Mouse (Mus musculus) liver, postnatal 0 days (tissue): ENCODE results near the gene Cwh43. TPM values are rescaled to one million over a fixed set of nuclear protein-coding genes. Genes with fewer than 3 reads are reported as not detected.
A peak's percentile ranks its signal among the peaks of the same experiment; 100 is the strongest.

Experiments
- ATAC-seq: fragments of 200-750 bp; cut with Nextera tagmentation; 2 replicates; pipeline ENCODE4 v1.8.0; 2017; ENCODE audit warnings: mild to moderate bottlenecking, moderate library complexity
- DNase-seq: peaks from one replicate; pipeline ENCODE4 v3.0.0-alpha.2; 2016
- H3K27ac ChIP-seq: fragments of 300-500 bp; sonication (generic); 2 replicates; pipeline ENCODE4 v1.5.1; 2014; ENCODE audit warnings: antibody characterized with exemption, moderate library complexity, mild to moderate bottlenecking, low read depth
- H3K27me3 ChIP-seq: fragments of 300-500 bp; sonication (generic); 2 replicates; pipeline ENCODE4 v1.6.1; 2014; ENCODE audit warnings: low read length, control low read depth, mixed read lengths; ENCODE audit not compliant: insufficient read depth
- H3K36me3 ChIP-seq: fragments of 300-500 bp; sonication (generic); replicated peaks from 2 replicates; pipeline ENCODE4 v1.6.1; 2014; ENCODE audit warnings: mild to moderate bottlenecking, control low read depth, low read length, moderate library complexity, mixed read lengths; ENCODE audit not compliant: insufficient read depth
- H3K4me1 ChIP-seq: fragments of 300-500 bp; sonication (generic); 2 replicates; pipeline ENCODE4 v1.6.1; 2014; ENCODE audit warnings: antibody characterized with exemption, mild to moderate bottlenecking, control low read depth; ENCODE audit not compliant: insufficient read depth
- H3K4me2 ChIP-seq: fragments of 300-500 bp; sonication (generic); 2 replicates; pipeline ENCODE4 v1.6.1; 2014; ENCODE audit warnings: low read depth, mild to moderate bottlenecking, low read length, moderate library complexity, mixed read lengths
- H3K4me3 ChIP-seq: fragments of 300-500 bp; sonication (generic); 2 replicates; pipeline ENCODE4 v1.5.1; 2014; ENCODE audit warnings: low read depth, low read length
- H3K9ac ChIP-seq: fragments of 300-500 bp; sonication (generic); replicated peaks from 2 replicates; pipeline ENCODE4 v1.6.1; 2014; ENCODE audit warnings: mild to moderate bottlenecking, moderate library complexity
- H3K9me3 ChIP-seq: fragments of 300-500 bp; sonication (generic); 2 replicates; pipeline ENCODE4 v1.6.1; 2016; ENCODE audit warnings: mild to moderate bottlenecking, control low read depth, low read length, mixed read lengths
- CTCF ChIP-seq: sonication (generic); IDR thresholded peaks from 2 replicates; pipeline ENCODE4 v1.5.1; 2016; ENCODE audit warnings: antibody characterized with exemption, low read depth
- EP300 ChIP-seq: IDR thresholded peaks from 2 replicates; pipeline ENCODE4 v1.6.1; 2016; ENCODE audit warnings: antibody characterized with exemption, low read depth, mild to moderate bottlenecking
- WGBS: fragments of 180-500 bp; shearing (Covaris S2); extraction: QIAGEN DNeasy Blood & Tissue Kit; methylation state at CpG from one replicate; pipeline ENCODE4 v1.1.7; 2014; ENCODE audit not compliant: insufficient replicate concordance; 5-methylcytosine and 5-hydroxymethylcytosine counted together
- polyA plus RNA-seq: library from polyadenylated mRNA; unstranded; fragments of >200 nt; fragmentation: Nextera tagmentation; extraction: Ambion mirVana; gene quantifications from 2 replicates; pipeline ENCODE4 v1.2.1, GENCODE M21; 2015

Gene Cwh43
- polyA plus RNA-seq, 1 experiment from 2014 or later: not detected

DNA sequence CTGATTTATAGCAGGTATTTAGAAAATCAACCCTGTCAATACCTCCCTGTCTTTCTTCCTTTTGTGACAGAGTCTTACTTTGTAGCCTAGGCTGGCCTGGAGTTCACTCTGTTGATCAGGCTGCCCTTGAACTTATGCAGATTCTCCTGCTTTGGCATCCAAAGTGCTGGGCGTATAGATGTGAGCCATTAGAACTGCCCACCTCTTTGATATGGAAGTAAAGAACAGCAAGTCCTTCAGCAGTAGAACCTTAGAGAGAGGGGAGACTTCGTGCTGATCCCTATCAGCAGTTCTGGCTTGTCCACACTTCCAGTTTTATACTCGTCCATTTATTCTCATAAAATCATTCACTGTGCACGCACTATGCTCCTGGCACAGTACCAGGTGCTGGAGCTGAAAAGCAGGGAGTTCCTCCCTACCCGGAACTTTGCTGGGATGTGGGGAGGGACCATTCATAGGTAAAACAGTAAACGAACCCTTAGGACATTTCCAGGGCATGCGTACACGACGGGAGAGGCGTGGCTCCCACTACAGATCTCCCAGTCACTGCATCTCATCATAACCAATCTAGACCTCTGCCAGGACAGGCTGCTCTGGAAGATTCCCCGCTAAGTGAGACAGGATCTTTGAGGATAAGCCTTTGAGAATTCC is 13.3 kb downstream of the Cwh43 start:
- Histone ChIP-seq H3K4me2 (no peak overlapping the region), H3K9me3 (no peaks in the 10 kb centered on the region), H3K27me3 (no peaks in the 10 kb centered on the region), H3K4me1 (no peaks in the 10 kb centered on the region), H3K9ac (no peak overlapping the region), H3K36me3 (no peaks in the 10 kb centered on the region), H3K27ac (no peak overlapping the region), H3K4me3 (no peak overlapping the region)
- ATAC-seq (no peak), DNase-seq (no peak)
- 58% methylated on average over 11 of the region's 11 CpGs for WGBS
- no peak for TF ChIP-seq CTCF
- TF ChIP-seq EP300: no peak

DNA sequence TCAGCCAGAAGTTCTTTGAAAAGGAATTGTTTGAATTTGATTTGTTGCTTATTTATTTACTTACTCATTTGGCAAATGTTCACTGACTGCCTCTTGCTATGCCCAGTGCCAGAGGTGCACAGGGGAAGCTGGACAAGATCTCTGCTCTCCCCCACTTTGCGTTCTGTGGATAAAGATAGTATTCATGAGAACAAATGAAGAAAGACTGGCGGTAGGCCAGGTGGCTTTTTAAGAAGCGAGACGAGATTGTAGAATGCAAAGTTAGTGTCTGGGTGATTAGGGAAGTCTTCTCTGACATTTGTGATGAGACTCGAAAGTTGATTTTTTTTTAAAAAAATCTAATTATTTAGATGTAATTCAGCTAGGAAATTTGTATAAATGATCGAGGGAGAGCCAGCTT is 20.9 kb downstream of the Cwh43 start:
- Histone ChIP-seq H3K27me3 (no peaks in the 10 kb centered on the region), H3K4me1 (no peaks in the 10 kb centered on the region), H3K9ac (no peak overlapping the region), H3K36me3 (no peaks in the 10 kb centered on the region), H3K4me2 (no peak overlapping the region), H3K4me3 (no peak overlapping the region), H3K9me3 (no peaks in the 10 kb centered on the region), H3K27ac (no peak overlapping the region)
- ATAC-seq: no peak
- TF ChIP-seq EP300 (no peak), CTCF (no peak)
- 60% methylated on average over 6 of the region's 6 CpGs for WGBS
- DNase-seq: no peak

DNA sequence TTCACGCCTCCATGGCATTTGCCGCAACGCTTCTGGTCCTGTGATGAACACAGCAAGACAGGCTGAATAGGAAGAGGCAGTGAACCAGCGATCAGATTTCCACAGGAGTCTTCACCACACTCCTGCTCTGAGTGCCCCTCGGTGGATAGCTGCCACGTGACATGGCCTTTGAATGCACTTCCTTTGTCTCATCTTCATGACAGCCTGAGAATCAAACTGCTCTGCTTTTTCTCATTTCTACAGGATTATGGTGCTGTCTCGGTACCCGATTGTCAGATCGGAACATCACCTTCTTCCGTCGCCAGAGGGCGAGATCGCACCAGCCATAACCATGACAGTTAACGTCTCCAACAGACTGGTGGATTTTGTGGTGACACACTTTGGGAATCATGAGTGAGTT is 25.7 kb downstream of the Cwh43 start:
- no peaks in the 10 kb centered on the region for H3K9me3 ChIP-seq
- no peak overlapping the region for H3K27ac ChIP-seq
- peak; percentile 70 for DNase-seq
- H3K4me2 ChIP-seq: no peak overlapping the region
- no peaks in the 10 kb centered on the region for H3K4me1 ChIP-seq
- H3K4me3 ChIP-seq: no peak overlapping the region
- ATAC-seq: no peak
- TF ChIP-seq EP300 (no peak), CTCF (peak; percentile 83)
- no peaks in the 10 kb centered on the region for H3K27me3 ChIP-seq
- WGBS: 24% methylated on average over 14 of the region's 14 CpGs
- H3K36me3 ChIP-seq: no peaks in the 10 kb centered on the region
- H3K9ac ChIP-seq: no peak overlapping the region

DNA sequence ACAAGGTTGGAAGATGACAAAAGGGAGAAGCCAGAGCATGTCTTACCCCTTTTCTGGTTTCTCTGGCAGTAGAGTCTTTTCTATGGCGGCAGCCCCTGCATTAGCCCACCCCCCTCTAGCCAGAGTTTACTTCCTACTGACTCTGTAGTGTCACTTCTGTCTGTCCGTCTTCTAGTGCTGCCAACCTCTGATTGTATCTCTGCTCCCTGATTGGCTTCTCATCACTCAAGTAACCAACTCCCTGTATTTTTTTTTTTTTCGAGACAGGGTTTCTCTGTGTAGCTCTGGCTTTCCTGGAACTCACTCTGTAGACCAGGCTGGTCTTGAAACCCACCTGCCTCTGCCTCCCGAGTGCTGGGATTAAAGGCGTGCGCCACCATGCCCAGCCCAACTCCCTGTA is 26.9 kb downstream of the Cwh43 start:
- H3K27ac ChIP-seq: no peak overlapping the region
- H3K9me3 ChIP-seq: no peaks in the 10 kb centered on the region
- 62% methylated on average over 6 of the region's 6 CpGs for WGBS
- no peak for ATAC-seq
- H3K27me3 ChIP-seq: no peaks in the 10 kb centered on the region
- no peaks in the 10 kb centered on the region for H3K4me1 ChIP-seq
- no peak overlapping the region for H3K9ac ChIP-seq
- no peak for TF ChIP-seq EP300
- no peak for TF ChIP-seq CTCF
- no peak overlapping the region for H3K4me3 ChIP-seq
- no peak overlapping the region for H3K4me2 ChIP-seq
- no peaks in the 10 kb centered on the region for H3K36me3 ChIP-seq
- no peak for DNase-seq

DNA sequence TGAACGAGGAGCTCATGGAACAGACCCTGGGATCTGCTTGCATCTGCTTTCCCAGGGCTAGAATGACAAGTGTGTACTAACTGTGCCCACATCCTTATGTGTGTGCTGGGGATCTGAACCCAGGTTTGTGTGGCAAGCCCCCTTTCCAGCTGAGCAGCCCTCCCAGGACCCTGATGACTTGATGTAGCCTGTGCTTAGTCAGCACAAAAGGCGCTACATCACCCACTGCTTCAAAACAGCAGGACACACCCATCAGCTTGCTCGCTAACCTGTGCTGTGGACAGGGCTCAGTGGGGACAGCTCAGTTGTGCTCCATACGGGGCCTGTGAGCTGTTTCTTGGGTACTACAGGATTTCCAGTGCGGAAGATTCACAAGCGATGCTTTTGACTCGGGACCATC is 28.9 kb downstream of the Cwh43 start:
- Histone ChIP-seq H3K27ac (no peak overlapping the region), H3K4me1 (no peaks in the 10 kb centered on the region), H3K27me3 (no peaks in the 10 kb centered on the region), H3K9me3 (no peaks in the 10 kb centered on the region), H3K4me2 (no peak overlapping the region), H3K9ac (no peak overlapping the region), H3K36me3 (no peaks in the 10 kb centered on the region), H3K4me3 (no peak overlapping the region)
- TF ChIP-seq EP300 (no peak), CTCF (no peak)
- WGBS: 65% methylated on average over 7 of the region's 7 CpGs
- ATAC-seq (no peak), DNase-seq (no peak)

DNA sequence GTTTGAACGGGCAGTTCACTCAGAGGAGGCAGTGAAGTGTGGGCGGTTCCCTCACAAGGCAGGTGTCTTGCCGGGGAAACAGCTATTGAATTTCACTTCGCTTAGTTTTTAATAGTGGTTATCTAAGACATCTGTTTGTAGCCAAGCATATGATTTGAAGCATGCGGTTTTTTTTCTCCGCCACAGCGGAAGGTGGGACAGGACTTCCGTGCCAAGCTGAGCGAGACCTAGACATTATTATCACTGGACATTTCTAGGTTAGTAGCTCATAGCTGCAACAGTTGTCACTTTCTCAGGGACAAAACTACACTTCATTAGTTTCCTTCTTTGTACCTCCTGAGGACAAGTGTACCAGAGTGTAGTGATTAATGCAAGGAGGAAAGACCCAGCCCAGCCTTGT is 36.3 kb downstream of the Cwh43 start:
- WGBS: 82% methylated on average over 9 of the region's 9 CpGs
- no peaks in the 10 kb centered on the region for H3K36me3 ChIP-seq
- no peak for ATAC-seq
- no peak overlapping the region for H3K9ac ChIP-seq
- no peak overlapping the region for H3K4me2 ChIP-seq
- H3K4me1 ChIP-seq: no peaks in the 10 kb centered on the region
- H3K4me3 ChIP-seq: no peak overlapping the region
- H3K9me3 ChIP-seq: no peaks in the 10 kb centered on the region
- no peaks in the 10 kb centered on the region for H3K27me3 ChIP-seq
- TF ChIP-seq CTCF (no peak), EP300 (no peak)
- no peak overlapping the region for H3K27ac ChIP-seq
- DNase-seq: no peak

DNA sequence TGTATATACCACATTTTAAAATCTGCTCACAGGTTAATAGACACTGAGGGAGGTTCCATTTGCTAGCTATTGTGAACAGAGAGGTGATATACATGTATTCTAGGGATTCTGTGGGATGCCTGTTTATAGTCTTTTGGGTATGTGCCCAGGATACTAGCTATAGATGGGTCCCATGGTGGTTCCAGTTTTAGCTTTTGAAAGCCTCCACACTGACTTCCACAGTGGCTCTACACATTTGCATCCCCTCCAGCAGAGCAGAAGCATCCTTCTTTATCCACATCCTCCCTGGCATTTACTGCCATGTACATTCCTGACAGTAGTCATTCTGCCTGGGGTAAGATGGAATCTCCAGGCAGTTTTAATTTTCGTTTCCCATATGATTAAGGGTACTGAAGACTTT is 44.4 kb downstream of the Cwh43 start:
- H3K4me1 ChIP-seq: no peaks in the 10 kb centered on the region
- H3K4me2 ChIP-seq: no peak overlapping the region
- ATAC-seq: no peak
- 51% methylated on average over 1 of the region's 1 CpGs for WGBS
- TF ChIP-seq EP300 (no peak), CTCF (no peak)
- no peaks in the 10 kb centered on the region for H3K36me3 ChIP-seq
- H3K4me3 ChIP-seq: no peak overlapping the region
- no peaks in the 10 kb centered on the region for H3K27me3 ChIP-seq
- no peaks in the 10 kb centered on the region for H3K9me3 ChIP-seq
- DNase-seq: no peak
- H3K27ac ChIP-seq: no peak overlapping the region
- no peak overlapping the region for H3K9ac ChIP-seq
